Mouse (Mus musculus) embryonic facial prominence, embryonic 10.5 days (tissue): ENCODE data around the gene Pdzk1ip1. TPM values are rescaled to one million over a fixed set of nuclear protein-coding genes. Genes with fewer than 3 reads are reported as not detected.
A peak's percentile ranks its signal among the peaks of the same experiment; 100 is the strongest.

Source experiments
- DNase-seq: peaks from one replicate; pipeline ENCODE4 v3.0.0-alpha.2; 2017; ENCODE audit warnings: low spot score
- H3K27ac ChIP-seq: fragments of 300-500 bp; sonication (generic); replicated peaks from 2 replicates; pipeline ENCODE4 v1.5.1; 2016; ENCODE audit warnings: mild to moderate bottlenecking
- H3K27me3 ChIP-seq: fragments of 300-500 bp; sonication (generic); replicated peaks from 2 replicates; pipeline ENCODE4 v1.6.1; 2016; ENCODE audit warnings: low read depth, mild to moderate bottlenecking; ENCODE audit not compliant: poor library complexity, severe bottlenecking
- H3K36me3 ChIP-seq: fragments of 300-500 bp; sonication (generic); replicated peaks from 2 replicates; pipeline ENCODE4 v1.6.1; 2016; ENCODE audit warnings: mild to moderate bottlenecking, moderate library complexity
- H3K4me1 ChIP-seq: fragments of 300-500 bp; sonication (generic); 2 replicates; pipeline ENCODE4 v1.6.1; 2016
- H3K4me3 ChIP-seq: fragments of 300-500 bp; sonication (generic); 2 replicates; pipeline ENCODE4 v1.5.1; 2016; ENCODE audit warnings: mild to moderate bottlenecking, moderate library complexity
- H3K9me3 ChIP-seq: fragments of 300-500 bp; sonication (generic); 2 replicates; pipeline ENCODE4 v1.6.1; 2016; ENCODE audit warnings: mild to moderate bottlenecking
- WGBS: fragments of 180-500 bp; shearing (Covaris S2); methylation state at CpG from one replicate; pipeline ENCODE4 v1.1.7; 2016; 5-methylcytosine and 5-hydroxymethylcytosine counted together
- polyA plus RNA-seq: library from polyadenylated mRNA; unstranded; fragments of >200 nt; fragmentation: Nextera tagmentation; extraction: Ambion mirVana; gene quantifications from 2 replicates; pipeline ENCODE4 v1.2.1, GENCODE M21; 2016

Gene Pdzk1ip1
- polyA plus RNA-seq, 1 experiment from 2014 or later = 6.7 TPM

GRCm38 (mm10) chr4:115079821-115080349 lies 8.6 kb upstream of the Pdzk1ip1 start:
- Histone ChIP-seq H3K36me3 (no peaks in the 10 kb centered on the region), H3K9me3 (no peaks in the 10 kb centered on the region), H3K4me1 (peaks cover 21% of the 10 kb centered on the region), H3K27ac (peak overlapping the region; percentile 41), H3K27me3 (peaks cover 41% of the 10 kb centered on the region), H3K4me3 (no peak overlapping the region)
- WGBS = 17% methylated on average over 5 of the region's 5 CpGs
- no peak for DNase-seq

- peaks cover 47% of the 10 kb centered on the region for H3K27me3 ChIP-seq
- peaks cover 16% of the 10 kb centered on the region for H3K4me1 ChIP-seq
- no peak overlapping the region for H3K4me3 ChIP-seq
- WGBS = 83% methylated on average over 3 of the region's 3 CpGs
- no peaks in the 10 kb centered on the region for H3K36me3 ChIP-seq
- no peak overlapping the region for H3K27ac ChIP-seq
- no peaks in the 10 kb centered on the region for H3K9me3 ChIP-seq
- no peak for DNase-seq
These were observed 5.5 kb upstream of the Pdzk1ip1 start for GRCm38 (mm10) chr4:115083031-115083430.

- H3K4me3 ChIP-seq = no peak overlapping the region
- peak; percentile 72 for DNase-seq
- 21% methylated on average over 6 of the region's 6 CpGs for WGBS
These were observed 2.9 kb upstream of the Pdzk1ip1 start for GRCm38 (mm10) chr4:115085522-115086095.

GRCm38 (mm10) chr4:115086257-115086656 lies 2.3 kb upstream of the Pdzk1ip1 start:
- DNase-seq = no peak
- peaks cover 60% of the 10 kb centered on the region for H3K27me3 ChIP-seq
- H3K9me3 ChIP-seq = no peaks in the 10 kb centered on the region
- H3K27ac ChIP-seq = no peak overlapping the region
- no peaks in the 10 kb centered on the region for H3K36me3 ChIP-seq
- H3K4me1 ChIP-seq = peaks cover 8% of the 10 kb centered on the region
- WGBS = 69% methylated on average over 4 of the region's 4 CpGs
- H3K4me3 ChIP-seq = no peak overlapping the region

More at GRCm38 (mm10) chr4:115085522-115086095, 2.9 kb upstream of the Pdzk1ip1 start:
- Histone ChIP-seq H3K9me3 (no peaks in the 10 kb centered on the region), H3K27me3 (peaks cover 59% of the 10 kb centered on the region), H3K36me3 (no peaks in the 10 kb centered on the region), H3K4me1 (peaks cover 4% of the 10 kb centered on the region), H3K27ac (no peak overlapping the region)

GRCm38 (mm10) chr4:115086763-115087415 lies 1.6 kb upstream of the Pdzk1ip1 start:
- peaks cover 58% of the 10 kb centered on the region for H3K27me3 ChIP-seq
- no peaks in the 10 kb centered on the region for H3K36me3 ChIP-seq
- peaks cover 8% of the 10 kb centered on the region for H3K4me1 ChIP-seq
- no peaks in the 10 kb centered on the region for H3K9me3 ChIP-seq
- no peak overlapping the region for H3K4me3 ChIP-seq
- H3K27ac ChIP-seq = no peak overlapping the region
- WGBS = 58% methylated on average over 3 of the region's 3 CpGs
- no peak for DNase-seq

- no peaks in the 10 kb centered on the region for H3K36me3 ChIP-seq
- DNase-seq = no peak
- H3K4me3 ChIP-seq = no peak overlapping the region
- 69% methylated on average over 2 of the region's 2 CpGs for WGBS
- H3K4me1 ChIP-seq = peaks cover 11% of the 10 kb centered on the region
- peaks cover 87% of the 10 kb centered on the region for H3K27me3 ChIP-seq
- no peak overlapping the region for H3K27ac ChIP-seq
- H3K9me3 ChIP-seq = no peaks in the 10 kb centered on the region
These were observed 2.1 kb downstream of the Pdzk1ip1 start for GRCm38 (mm10) chr4:115090592-115090991.

GRCm38 (mm10) chr4:115091806-115092205 lies 3.3 kb downstream of the Pdzk1ip1 start:
- peaks cover 92% of the 10 kb centered on the region for H3K27me3 ChIP-seq
- 77% methylated on average over 3 of the region's 3 CpGs for WGBS
- H3K36me3 ChIP-seq = no peaks in the 10 kb centered on the region
- no peak for DNase-seq
- H3K4me3 ChIP-seq = no peak overlapping the region
- H3K27ac ChIP-seq = no peak overlapping the region
- H3K9me3 ChIP-seq = no peaks in the 10 kb centered on the region
- H3K4me1 ChIP-seq = peaks cover 23% of the 10 kb centered on the region

- no peak for DNase-seq
- Histone ChIP-seq H3K36me3 (no peaks in the 10 kb centered on the region), H3K27me3 (peaks cover 83% of the 10 kb centered on the region), H3K4me3 (no peak overlapping the region), H3K4me1 (peaks cover 27% of the 10 kb centered on the region), H3K27ac (0 out of 2 replicates have a peak overlapping the region, but pooled peaks have one; percentile 10), H3K9me3 (no peaks in the 10 kb centered on the region)
- 75% methylated on average over 4 of the region's 4 CpGs for WGBS
These were observed 4.9 kb downstream of the Pdzk1ip1 start for GRCm38 (mm10) chr4:115093331-115093864.

- Histone ChIP-seq H3K27me3 (peaks cover 77% of the 10 kb centered on the region), H3K9me3 (no peaks in the 10 kb centered on the region), H3K4me1 (peaks cover 27% of the 10 kb centered on the region), H3K27ac (no peak overlapping the region), H3K36me3 (no peaks in the 10 kb centered on the region), H3K4me3 (no peak overlapping the region)
- DNase-seq = no peak
- 81% methylated on average over 2 of the region's 2 CpGs for WGBS
These were observed 5.5 kb downstream of the Pdzk1ip1 start for GRCm38 (mm10) chr4:115094056-115094455.

GRCm38 (mm10) chr4:115095671-115096434 lies 7.3 kb downstream of the Pdzk1ip1 start:
- Histone ChIP-seq H3K36me3 (no peaks in the 10 kb centered on the region), H3K27me3 (peaks cover 69% of the 10 kb centered on the region), H3K4me1 (peaks cover 20% of the 10 kb centered on the region), H3K9me3 (no peaks in the 10 kb centered on the region), H3K4me3 (peak overlapping the region; percentile 60), H3K27ac (peak overlapping the region; percentile 40; the same call in 1 of the 2 replicates)
- DNase-seq = peak; percentile 52
- WGBS = under 1% methylated on average over 31 of the region's 31 CpGs

- Histone ChIP-seq H3K36me3 (no peaks in the 10 kb centered on the region), H3K27me3 (peaks cover 67% of the 10 kb centered on the region), H3K4me1 (peaks cover 19% of the 10 kb centered on the region), H3K9me3 (no peaks in the 10 kb centered on the region), H3K27ac (no peak overlapping the region), H3K4me3 (peak overlapping the region; percentile 60)
- WGBS = 13% methylated on average over 11 of the region's 11 CpGs
- no peak for DNase-seq
These were observed 8.1 kb downstream of the Pdzk1ip1 start for GRCm38 (mm10) chr4:115096435-115097145.

GRCm38 (mm10) chr4:115097146-115097496 lies 8.6 kb downstream of the Pdzk1ip1 start:
- under 1% methylated on average over 6 of the region's 6 CpGs for WGBS
- Histone ChIP-seq H3K36me3 (no peaks in the 10 kb centered on the region), H3K9me3 (no peaks in the 10 kb centered on the region), H3K27me3 (peaks cover 62% of the 10 kb centered on the region), H3K4me3 (peak overlapping the region; percentile 17; the same call in 1 of the 2 replicates), H3K27ac (no peak overlapping the region), H3K4me1 (peaks cover 19% of the 10 kb centered on the region)
- peak; percentile 60 for DNase-seq
